In the genomic region with DNA sequence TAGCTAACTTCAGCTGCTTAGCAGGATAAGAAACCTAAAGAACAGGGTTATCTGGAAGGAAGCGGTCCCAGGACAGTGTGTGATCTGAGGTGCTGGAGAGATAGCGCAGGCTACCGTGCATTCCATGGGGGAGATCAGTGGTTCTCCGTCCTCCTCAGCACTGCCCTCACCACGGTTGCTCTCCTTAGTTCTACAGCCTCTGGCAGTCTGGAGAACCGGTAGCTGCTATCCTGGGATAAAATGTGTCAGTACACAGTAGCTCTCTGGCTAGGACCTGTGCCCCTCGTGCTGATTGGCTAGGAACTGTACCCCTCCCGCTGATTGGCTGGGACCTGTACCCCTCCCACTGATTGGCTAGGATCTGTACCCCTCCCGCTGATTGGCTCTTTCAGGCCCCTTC, we compare ENCODE assay signal across 8 mouse cellular contexts. TPM values are rescaled to one million over a fixed set of nuclear protein-coding genes. Genes with fewer than 3 reads are reported as not detected.
DNase-seq lines count a peak whose midpoint lies in the region; ATAC-seq and TF ChIP-seq lines count a peak whose summit lies in the region.

No protein-coding gene starts in this region.

- peak; percentile 40 for DNase-seq in lung, embryonic 14.5 days
- no peak for DNase-seq in lung, postnatal 36 days
- DNase-seq in cerebellum, adult 2 months: peak; percentile 18 to 42
- DNase-seq in adrenal gland, adult 8-10 months: no peak
- DNase-seq in right cerebral cortex, postnatal 25 days: no peak
- no peak for DNase-seq in lung, postnatal 25 days (ENCODE audit: low spot score)

- no peaks in the 10 kb centered on the region for H3K27me3 ChIP-seq in lung, embryonic 14.5 days (ENCODE audit: insufficient read depth, low read length)
- H3K27me3 ChIP-seq in cerebellum, adult 2 months (ENCODE audit: control insufficient read depth, insufficient read depth, low read length): no peaks in the 10 kb centered on the region; the same call in 1 of the 2 replicates
- no peaks in the 10 kb centered on the region for H3K27me3 ChIP-seq in forebrain, embryonic 15.5 days
- H3K27me3 ChIP-seq in liver, embryonic 16.5 days (ENCODE audit: control insufficient read depth, insufficient read depth, low read depth, low read length): no peaks in the 10 kb centered on the region

- TF ChIP-seq POLR2A in cerebellum, adult 2 months (IDR thresholded peaks at IDR 0.05; ENCODE audit: borderline replicate concordance, insufficient read depth, low read length): no peak

- H3K4me1 ChIP-seq in lung, embryonic 14.5 days (ENCODE audit: insufficient read depth): no peaks in the 10 kb centered on the region
- no peaks in the 10 kb centered on the region for H3K4me1 ChIP-seq in cerebellum, adult 2 months (ENCODE audit: control insufficient read depth, insufficient read depth, low read length)
- peaks cover 7% of the 10 kb centered on the region for H3K4me1 ChIP-seq in forebrain, embryonic 15.5 days
- peaks cover 19% of the 10 kb centered on the region for H3K4me1 ChIP-seq in liver, embryonic 16.5 days (ENCODE audit: control insufficient read depth, low read depth, low read length)

- ATAC-seq in lung, embryonic 14.5 days (ENCODE audit: insufficient read depth): peak; percentile 74
- ATAC-seq in forebrain, embryonic 15.5 days (replicated peaks): peak; percentile 90
- peak; percentile 91 for ATAC-seq in liver, embryonic 16.5 days (ENCODE audit: low read depth)

- TF ChIP-seq CTCF in lung, embryonic 14.5 days (IDR thresholded peaks at IDR 0.05; ENCODE audit: low read depth): no peak
- no peak for TF ChIP-seq CTCF in cerebellum, adult 2 months (IDR thresholded peaks at IDR 0.05; ENCODE audit: borderline replicate concordance, insufficient read depth, low read depth, low read length)

- 10% methylated on average over 9 of the region's 9 CpGs for WGBS in lung, embryonic 14.5 days
- whole genome bisulfite sequencing in cerebellum, adult 2 months: 24% methylated on average over 9 of the region's 9 CpGs
- 13% methylated on average over 9 of the region's 9 CpGs for WGBS in forebrain, embryonic 15.5 days
- WGBS in liver, embryonic 16.5 days (ENCODE audit: insufficient replicate concordance): 6% methylated on average over 9 of the region's 9 CpGs

- no peak overlapping the region for H3K9ac ChIP-seq in lung, embryonic 14.5 days
- no peak overlapping the region; the same call in 1 of the 2 replicates for H3K9ac ChIP-seq in forebrain, embryonic 15.5 days (replicated peaks)
- H3K9ac ChIP-seq in liver, embryonic 16.5 days (ENCODE audit: low read depth, low read length): peak overlapping the region; percentile 53

- H3K4me2 ChIP-seq in lung, embryonic 14.5 days: no peak overlapping the region
- H3K4me2 ChIP-seq in forebrain, embryonic 15.5 days (replicated peaks): peak overlapping the region; percentile 42
- H3K4me2 ChIP-seq in liver, embryonic 16.5 days (ENCODE audit: low read depth, low read length): peak overlapping the region; percentile 62

- no peak overlapping the region for H3K4me3 ChIP-seq in lung, embryonic 14.5 days (ENCODE audit: low read depth, low read length)
- peak overlapping the region; percentile 27 for H3K4me3 ChIP-seq in cerebellum, adult 2 months (replicated peaks; ENCODE audit: insufficient read depth, low read depth, low read length)
- H3K4me3 ChIP-seq in forebrain, embryonic 15.5 days: peak overlapping the region; percentile 29
- H3K4me3 ChIP-seq in liver, embryonic 16.5 days (ENCODE audit: low read depth, low read length): peak overlapping the region; percentile 48

- H3K9me3 ChIP-seq in lung, embryonic 14.5 days (ENCODE audit: low read depth, low read length): no peaks in the 10 kb centered on the region
- H3K9me3 ChIP-seq in forebrain, embryonic 15.5 days: no peaks in the 10 kb centered on the region
- no peaks in the 10 kb centered on the region for H3K9me3 ChIP-seq in liver, embryonic 16.5 days (replicated peaks; ENCODE audit: control insufficient read depth, low read length)

- H3K36me3 ChIP-seq in lung, embryonic 14.5 days (ENCODE audit: insufficient read depth): no peaks in the 10 kb centered on the region
- H3K36me3 ChIP-seq in forebrain, embryonic 15.5 days: no peaks in the 10 kb centered on the region
- no peaks in the 10 kb centered on the region for H3K36me3 ChIP-seq in liver, embryonic 16.5 days (ENCODE audit: control insufficient read depth, insufficient read depth)

- H3K27ac ChIP-seq in lung, embryonic 14.5 days (ENCODE audit: low read depth): no peak overlapping the region
- H3K27ac ChIP-seq in cerebellum, adult 2 months (ENCODE audit: insufficient read depth, low read length): no peak overlapping the region
- H3K27ac ChIP-seq in forebrain, embryonic 15.5 days (replicated peaks): no peak overlapping the region
- peak overlapping the region; percentile 59 for H3K27ac ChIP-seq in liver, embryonic 16.5 days (ENCODE audit: low read length)

RNA-seq across cellular contexts. Expression of a gene that starts 58.1 kb away (rescaled TPM):
- 0.13 and 0.14 TPM in 2 replicates for polyA plus RNA-seq in lung, embryonic 14.5 days (2014; fragmentation: Nextera tagmentation; extraction: Ambion mirVana)
- polyA plus RNA-seq in cerebellum, adult 2 months (2012; rRNA removed): 0.03 TPM in 1 of 2 replicates, not detected in the other
- polyA plus RNA-seq in forebrain, embryonic 15.5 days (2015; fragmentation: Nextera tagmentation; extraction: Ambion mirVana): not detected in 2 replicates
- 0.13 TPM in 1 of 2 replicates, not detected in the other for polyA plus RNA-seq in liver, embryonic 16.5 days (2015; fragmentation: Nextera tagmentation; extraction: Ambion mirVana)
- total RNA-seq in adrenal gland, adult 8-10 months (2022): under 1 TPM in 2 of 4 experiments, not detected in 2; 0.14 to 0.20 TPM

Comparison
In these comparisons a context has a peak if more than half of its experiments do, and no peak if none do; other contexts are left out.
1. DNase-seq: peak in lung, embryonic 14.5 days (single experiment) and cerebellum, adult 2 months (2 of 2); none in lung, postnatal 36 days (single experiment), adrenal gland, adult 8-10 months (single experiment), right cerebral cortex, postnatal 25 days (single experiment) and lung, postnatal 25 days (single experiment).
2. Peak in every context shown above with its lines, with median percentiles within 50 percentile points of each other: ATAC-seq.